Mouse (Mus musculus) limb, embryonic 12.5 days (tissue): ENCODE data around the gene Msantd2. TPM values are rescaled to one million over a fixed set of nuclear protein-coding genes. Genes with fewer than 3 reads are reported as not detected.

Experiments used
- ATAC-seq: fragments of 200-750 bp; cut with Nextera tagmentation; 2 replicates; pipeline ENCODE4 v1.8.0; 2017; ENCODE audit warnings: low read depth, moderate TSS enrichment; ENCODE audit not compliant: insufficient number of reproducible peaks, insufficient read depth, low FRiP score, low TSS enrichment
- H3K27ac ChIP-seq: fragments of 300-500 bp; sonication (generic); 2 replicates; pipeline ENCODE4 v1.5.1; 2016; ENCODE audit warnings: mild to moderate bottlenecking, moderate library complexity
- H3K27me3 ChIP-seq: fragments of 300-500 bp; sonication (generic); 2 replicates; pipeline ENCODE4 v1.6.1; 2016; ENCODE audit warnings: mild to moderate bottlenecking, moderate library complexity
- H3K36me3 ChIP-seq: fragments of 300-500 bp; sonication (generic); 2 replicates; pipeline ENCODE4 v1.6.1; 2016; ENCODE audit warnings: mild to moderate bottlenecking, moderate library complexity
- H3K4me1 ChIP-seq: fragments of 300-500 bp; sonication (generic); replicated peaks from 2 replicates; pipeline ENCODE4 v1.6.1; 2016
- H3K4me2 ChIP-seq: fragments of 300-500 bp; sonication (generic); 2 replicates; pipeline ENCODE4 v1.6.1; 2016; ENCODE audit warnings: mild to moderate bottlenecking, moderate library complexity
- H3K4me3 ChIP-seq: fragments of 300-500 bp; sonication (generic); replicated peaks from 2 replicates; pipeline ENCODE4 v1.5.1; 2016; ENCODE audit warnings: mild to moderate bottlenecking
- H3K9ac ChIP-seq: fragments of 300-500 bp; sonication (generic); replicated peaks from 2 replicates; pipeline ENCODE4 v1.6.1; 2016; ENCODE audit warnings: mild to moderate bottlenecking, moderate library complexity
- H3K9me3 ChIP-seq: fragments of 300-500 bp; sonication (generic); 2 replicates; pipeline ENCODE4 v1.6.1; 2016; ENCODE audit warnings: mild to moderate bottlenecking, moderate library complexity
- WGBS: fragments of 180-500 bp; shearing (Covaris S2); methylation state at CpG from one replicate; pipeline ENCODE4 v1.1.7; 2016; 5-methylcytosine and 5-hydroxymethylcytosine counted together
- polyA plus RNA-seq: library from polyadenylated mRNA; unstranded; fragments of >200 nt; fragmentation: Nextera tagmentation; extraction: Ambion mirVana; gene quantifications from 2 replicates; pipeline ENCODE4 v1.2.1, GENCODE M21; 2016

Gene Msantd2
- polyA plus RNA-seq, 1 experiment from 2014 or later, result 40.4 TPM

DNA sequence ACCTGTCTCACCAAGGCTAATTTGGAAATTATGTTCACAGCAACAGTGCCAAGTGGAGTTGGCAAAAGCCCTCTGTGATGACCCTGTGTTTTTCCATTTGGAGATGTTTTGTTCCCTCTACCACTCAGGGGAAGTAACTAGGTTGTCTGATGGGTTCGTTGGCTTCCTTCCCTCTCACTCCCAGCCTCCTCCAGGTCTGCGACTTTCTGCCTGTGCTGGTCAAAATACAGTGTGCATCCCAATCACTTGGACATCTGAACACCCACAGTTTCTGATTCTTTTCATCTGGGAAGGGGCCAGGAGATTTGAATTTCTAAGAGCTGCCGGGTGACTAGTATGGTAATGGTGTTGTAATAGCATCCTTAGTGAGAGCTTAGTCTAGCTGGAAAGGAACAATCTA is 27.5 kb upstream of the Msantd2 start:
- Histone ChIP-seq H3K4me2 (no peak overlapping the region), H3K4me1 (peaks cover 18% of the 10 kb centered on the region), H3K36me3 (no peaks in the 10 kb centered on the region), H3K4me3 (no peak overlapping the region), H3K9ac (no peak overlapping the region), H3K9me3 (no peaks in the 10 kb centered on the region), H3K27me3 (peaks cover 78% of the 10 kb centered on the region), H3K27ac (no peak overlapping the region)
- 6% methylated on average over 3 of the region's 3 CpGs for WGBS
- ATAC-seq, result no peak

DNA sequence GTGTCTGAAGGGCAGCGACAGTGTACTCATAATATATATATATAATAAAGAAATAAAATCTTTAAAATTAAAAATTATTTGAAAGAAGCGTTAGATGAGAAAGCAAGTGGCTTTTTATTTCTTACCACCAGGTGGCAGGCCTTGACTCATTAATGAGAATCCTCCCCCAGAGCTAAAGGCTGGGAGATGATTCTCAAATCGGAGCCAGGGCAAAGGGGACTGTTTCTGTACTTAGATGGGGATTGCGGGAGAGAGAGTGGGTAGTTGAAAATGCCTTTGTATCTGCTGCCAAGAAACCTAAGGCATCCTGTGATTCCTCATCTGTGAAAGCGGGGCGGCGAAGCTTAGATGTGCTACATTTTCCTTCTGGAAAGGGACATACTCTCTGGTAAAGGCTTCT is 26.4 kb upstream of the Msantd2 start:
- peaks cover 12% of the 10 kb centered on the region for H3K4me1 ChIP-seq
- WGBS, result 16% methylated on average over 7 of the region's 7 CpGs
- no peak overlapping the region for H3K4me2 ChIP-seq
- H3K36me3 ChIP-seq, result no peaks in the 10 kb centered on the region
- peaks cover 66% of the 10 kb centered on the region for H3K27me3 ChIP-seq
- H3K27ac ChIP-seq, result no peak overlapping the region
- no peak for ATAC-seq
- H3K9me3 ChIP-seq, result no peaks in the 10 kb centered on the region
- H3K9ac ChIP-seq, result no peak overlapping the region
- no peak overlapping the region for H3K4me3 ChIP-seq

DNA sequence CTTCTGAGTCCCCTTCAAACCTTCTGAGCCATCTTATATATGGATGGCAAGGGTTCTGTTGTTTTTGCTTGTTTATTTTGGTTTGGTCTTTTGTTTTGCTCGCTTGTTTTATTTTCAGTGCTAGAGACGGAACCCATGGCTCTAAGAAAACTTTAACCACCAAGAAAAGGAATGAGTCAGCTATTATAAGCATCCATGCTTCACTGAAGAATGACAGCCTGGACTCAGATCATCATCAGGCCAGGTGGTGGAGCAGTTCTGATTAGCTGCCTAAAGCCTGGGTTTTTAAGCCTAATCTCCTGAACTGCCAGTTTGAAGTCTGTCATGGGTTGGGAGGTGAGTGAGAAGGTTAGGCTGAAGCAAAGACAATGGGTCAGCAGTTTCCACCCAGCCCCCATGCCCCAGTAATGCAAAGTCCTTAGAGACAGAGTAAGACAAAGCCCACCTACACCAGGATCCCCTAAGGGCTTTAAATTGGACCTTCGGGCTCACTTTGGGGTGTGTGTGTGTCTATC is 15.5 kb upstream of the Msantd2 start:
- H3K9me3 ChIP-seq, result no peaks in the 10 kb centered on the region
- no peak overlapping the region for H3K9ac ChIP-seq
- no peaks in the 10 kb centered on the region for H3K27me3 ChIP-seq
- WGBS, result 81% methylated on average over 3 of the region's 3 CpGs
- H3K27ac ChIP-seq, result no peak overlapping the region
- H3K36me3 ChIP-seq, result no peaks in the 10 kb centered on the region
- no peak overlapping the region for H3K4me2 ChIP-seq
- no peaks in the 10 kb centered on the region for H3K4me1 ChIP-seq
- no peak overlapping the region for H3K4me3 ChIP-seq
- ATAC-seq, result no peak

GRCm38 (mm10) chr9:37474923-37475322 is 14.2 kb upstream of the Msantd2 start:
- no peaks in the 10 kb centered on the region for H3K27me3 ChIP-seq
- WGBS, result 79% methylated on average over 7 of the region's 7 CpGs

GRCm38 (mm10) chr9:37485146-37485545 is 4.0 kb upstream of the Msantd2 start:
- Histone ChIP-seq H3K27me3 (no peaks in the 10 kb centered on the region), H3K4me2 (no peak overlapping the region), H3K9ac (no peak overlapping the region), H3K36me3 (no peaks in the 10 kb centered on the region), H3K27ac (no peak overlapping the region), H3K9me3 (no peaks in the 10 kb centered on the region), H3K4me3 (no peak overlapping the region), H3K4me1 (peaks cover 6% of the 10 kb centered on the region)
- 66% methylated on average over 5 of the region's 5 CpGs for WGBS
- ATAC-seq, result no peak

More at GRCm38 (mm10) chr9:37474923-37475322, 14.2 kb upstream of the Msantd2 start:
- H3K4me3 ChIP-seq, result no peak overlapping the region
- no peaks in the 10 kb centered on the region for H3K4me1 ChIP-seq
- no peak overlapping the region for H3K9ac ChIP-seq
- H3K9me3 ChIP-seq, result no peaks in the 10 kb centered on the region
- H3K4me2 ChIP-seq, result no peak overlapping the region
- ATAC-seq, result no peak
- H3K36me3 ChIP-seq, result no peaks in the 10 kb centered on the region
- no peak overlapping the region for H3K27ac ChIP-seq

DNA sequence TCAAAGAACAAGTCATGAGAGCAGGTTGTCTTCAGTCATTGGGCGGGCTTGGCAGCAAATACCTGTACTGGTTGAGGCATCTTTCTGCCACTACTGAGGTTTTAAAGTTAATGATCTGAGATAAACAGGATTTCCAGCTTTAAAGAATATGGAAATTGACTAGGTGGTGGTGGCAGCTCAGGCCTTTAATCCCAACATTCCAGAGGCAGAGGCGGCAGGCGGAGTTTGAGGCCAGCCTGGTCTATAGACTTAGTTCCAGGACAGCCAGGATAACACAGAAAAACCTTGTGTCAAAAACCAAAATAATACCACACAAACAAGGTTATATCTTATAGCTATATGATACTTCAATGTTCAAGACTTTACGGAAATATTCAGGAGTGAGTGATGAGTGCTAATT is 1.1 kb upstream of the Msantd2 start:
- 0 out of 2 replicates have a peak, but pooled peaks cover 3% of the 10 kb centered on the region for H3K36me3 ChIP-seq
- H3K4me1 ChIP-seq, result peaks cover 14% of the 10 kb centered on the region
- WGBS, result 41% methylated on average over 4 of the region's 4 CpGs
- H3K27me3 ChIP-seq, result no peaks in the 10 kb centered on the region
- no peak for ATAC-seq
- H3K9me3 ChIP-seq, result no peaks in the 10 kb centered on the region
- peak overlapping the region; percentile 99; the same call in 1 of the 2 replicates for H3K27ac ChIP-seq
- peak overlapping the region; percentile 98 for H3K4me3 ChIP-seq
- peak overlapping the region; percentile 78 for H3K4me2 ChIP-seq
- H3K9ac ChIP-seq, result peak overlapping the region; percentile 93; the same call in 1 of the 2 replicates

- H3K9me3 ChIP-seq, result no peaks in the 10 kb centered on the region
- H3K4me3 ChIP-seq, result peak overlapping the region; percentile 98
- H3K27me3 ChIP-seq, result no peaks in the 10 kb centered on the region
- peaks cover 11% of the 10 kb centered on the region; the same call in 1 of the 2 replicates for H3K36me3 ChIP-seq
- H3K4me2 ChIP-seq, result peak overlapping the region; percentile 78
- under 1% methylated on average over 68 of the region's 75 CpGs for WGBS
- ATAC-seq, result peak; percentile 66
- peaks cover 14% of the 10 kb centered on the region for H3K4me1 ChIP-seq
- H3K9ac ChIP-seq, result peak overlapping the region; percentile 93
- peak overlapping the region; percentile 99 for H3K27ac ChIP-seq
Observed at GRCm38 (mm10) chr9:37489446-37490120, 464 bp downstream of the Msantd2 start.

DNA sequence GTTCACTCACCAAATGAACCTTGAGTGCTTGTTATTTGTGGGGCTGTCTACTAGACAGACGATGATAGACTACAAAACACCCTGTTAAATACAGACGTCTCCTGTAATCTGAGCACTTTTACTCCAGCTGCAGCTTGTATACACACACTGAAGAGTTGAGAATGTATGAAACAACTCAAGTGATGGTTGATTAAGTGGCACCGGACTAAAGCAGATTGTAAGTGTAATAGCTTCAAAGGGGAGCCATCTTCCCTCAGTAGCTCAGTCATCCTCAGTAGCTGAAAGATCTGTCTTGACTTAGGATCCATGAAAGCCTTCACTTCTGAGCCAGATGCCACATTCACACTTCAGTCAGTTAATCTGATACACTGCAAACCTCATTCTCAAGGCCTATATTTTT is 6.6 kb downstream of the Msantd2 start:
- Histone ChIP-seq H3K4me2 (no peak overlapping the region), H3K4me1 (peaks cover 2% of the 10 kb centered on the region), H3K4me3 (no peak overlapping the region), H3K27me3 (no peaks in the 10 kb centered on the region), H3K36me3 (peaks cover 19% of the 10 kb centered on the region; the same call in 1 of the 2 replicates), H3K27ac (no peak overlapping the region), H3K9me3 (no peaks in the 10 kb centered on the region), H3K9ac (no peak overlapping the region)
- WGBS, result 42% methylated on average over 3 of the region's 3 CpGs
- no peak for ATAC-seq

DNA sequence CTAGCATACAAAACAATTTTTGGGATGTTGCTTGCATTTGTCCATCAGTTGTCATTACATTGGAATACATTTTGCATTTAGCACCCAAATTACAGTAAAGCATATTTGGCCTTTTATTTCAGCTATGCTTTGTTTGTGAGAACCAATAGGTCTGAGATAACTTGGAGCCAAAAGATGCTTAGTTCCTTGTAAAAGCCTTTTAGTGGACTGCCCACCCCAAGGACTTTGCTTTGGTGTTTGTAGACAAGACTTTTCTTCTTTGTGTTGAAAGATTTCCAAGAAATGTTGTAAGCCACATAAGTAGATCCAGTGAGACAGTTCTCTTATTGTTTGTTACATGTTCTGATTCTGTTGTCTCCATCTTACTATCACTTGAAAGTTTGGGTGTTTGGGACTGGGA is 7.2 kb downstream of the Msantd2 start:
- peaks cover 19% of the 10 kb centered on the region; the same call in 1 of the 2 replicates for H3K36me3 ChIP-seq
- H3K4me3 ChIP-seq, result no peak overlapping the region
- ATAC-seq, result no peak

DNA sequence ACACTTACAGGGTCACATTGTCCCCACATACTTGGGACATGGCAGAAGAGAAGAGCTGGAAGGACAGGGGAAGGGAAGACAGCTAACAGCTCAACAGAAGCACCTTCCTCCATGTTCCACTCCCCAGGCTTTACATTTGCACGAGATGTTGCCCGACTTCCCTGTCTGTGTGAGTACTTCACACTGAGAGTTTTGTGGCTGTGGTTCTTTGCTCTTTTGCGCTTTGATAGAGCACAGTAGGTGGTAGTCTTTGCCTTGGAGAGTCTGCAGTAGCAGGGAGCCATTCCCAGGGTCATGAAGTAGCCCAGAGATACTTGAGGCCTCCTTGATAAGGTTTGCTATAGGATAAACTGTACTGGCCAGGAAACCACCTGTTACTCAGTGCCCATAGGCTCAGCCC is 11.1 kb downstream of the Msantd2 start:
- H3K27me3 ChIP-seq, result no peaks in the 10 kb centered on the region
- ATAC-seq, result no peak
- H3K27ac ChIP-seq, result no peak overlapping the region
- H3K9ac ChIP-seq, result no peak overlapping the region
- WGBS, result 83% methylated on average over 3 of the region's 3 CpGs
- no peak overlapping the region for H3K4me3 ChIP-seq
- no peak overlapping the region for H3K4me2 ChIP-seq
- peaks cover 8% of the 10 kb centered on the region; the same call in 1 of the 2 replicates for H3K36me3 ChIP-seq
- no peaks in the 10 kb centered on the region for H3K9me3 ChIP-seq
- H3K4me1 ChIP-seq, result no peaks in the 10 kb centered on the region

More for the DNA sequence above, 7.2 kb downstream of the Msantd2 start:
- no peaks in the 10 kb centered on the region for H3K27me3 ChIP-seq
- H3K27ac ChIP-seq, result no peak overlapping the region
- no peak overlapping the region for H3K4me2 ChIP-seq
- H3K9me3 ChIP-seq, result no peaks in the 10 kb centered on the region
- no peak overlapping the region for H3K9ac ChIP-seq
- no peaks in the 10 kb centered on the region for H3K4me1 ChIP-seq

DNA sequence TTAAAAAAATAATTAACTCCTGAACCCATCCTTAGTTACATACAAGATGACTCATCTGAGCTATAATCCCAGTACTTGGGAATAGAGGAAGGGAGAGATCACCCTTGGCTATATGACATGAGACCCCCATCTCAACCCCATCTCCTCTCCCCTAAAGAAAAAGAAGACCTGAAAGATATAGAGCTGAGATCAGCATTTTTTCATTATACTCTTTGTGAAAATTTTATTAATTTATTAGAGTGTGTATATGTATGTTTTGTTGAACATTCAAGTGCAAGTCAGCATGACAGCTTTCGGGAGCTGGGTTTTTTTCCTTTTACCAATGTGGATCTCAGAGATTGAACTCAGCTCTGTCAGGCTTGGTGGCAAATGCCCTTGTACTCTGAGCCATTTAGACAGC is 12.1 kb downstream of the Msantd2 start:
- H3K36me3 ChIP-seq, result peaks cover 8% of the 10 kb centered on the region; the same call in 1 of the 2 replicates
- H3K4me2 ChIP-seq, result no peak overlapping the region
- H3K27ac ChIP-seq, result no peak overlapping the region
- no peaks in the 10 kb centered on the region for H3K27me3 ChIP-seq
- H3K4me1 ChIP-seq, result no peaks in the 10 kb centered on the region
- no peaks in the 10 kb centered on the region for H3K9me3 ChIP-seq
- ATAC-seq, result no peak
- H3K9ac ChIP-seq, result no peak overlapping the region
- no peak overlapping the region for H3K4me3 ChIP-seq
- 90% methylated on average over 1 of the region's 1 CpGs for WGBS

- Histone ChIP-seq H3K9me3 (no peaks in the 10 kb centered on the region), H3K27me3 (no peaks in the 10 kb centered on the region), H3K4me1 (no peaks in the 10 kb centered on the region), H3K27ac (no peak overlapping the region), H3K9ac (no peak overlapping the region), H3K36me3 (peaks cover 8% of the 10 kb centered on the region; the same call in 1 of the 2 replicates), H3K4me2 (no peak overlapping the region), H3K4me3 (no peak overlapping the region)
- no peak for ATAC-seq
Observed at GRCm38 (mm10) chr9:37504348-37504747, 15.2 kb downstream of the Msantd2 start.
